Mouse (Mus musculus): ENCODE measurements at regions not wholly inside any gene's neighbourhood (a gene's known extent, or its start where the extent isn't known, plus 50 kb on each side); places are given as distances from the start of the nearest gene placed in this dataset.
"Not testable (repeated sequence)": the region's sequence is repeated elsewhere in the genome, so short reads cannot be mapped to it uniquely, and the experiment has no call there.

DNA sequence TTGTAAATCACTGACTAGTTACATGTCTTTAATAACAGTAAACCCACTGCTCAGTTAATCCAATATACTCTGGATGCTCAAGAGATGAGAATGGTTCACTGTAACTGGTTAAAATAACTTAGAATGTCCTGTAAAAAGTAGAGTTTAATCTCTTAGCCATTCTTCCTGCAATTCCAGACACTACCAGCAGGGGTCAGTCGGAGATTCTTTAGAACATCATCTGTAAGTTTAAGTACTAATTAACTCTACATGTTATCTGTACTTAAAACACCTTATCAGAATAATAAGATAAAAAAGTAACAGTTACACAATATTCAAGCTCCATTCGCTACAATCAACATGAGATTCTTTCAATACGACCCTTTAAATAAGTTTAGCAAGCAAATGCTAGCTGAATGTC, 58.7 kb upstream of the Olig3 start:
- DNase-seq (ENCODE audit: extremely low read depth, low read depth, low spot score): no peak

DNA sequence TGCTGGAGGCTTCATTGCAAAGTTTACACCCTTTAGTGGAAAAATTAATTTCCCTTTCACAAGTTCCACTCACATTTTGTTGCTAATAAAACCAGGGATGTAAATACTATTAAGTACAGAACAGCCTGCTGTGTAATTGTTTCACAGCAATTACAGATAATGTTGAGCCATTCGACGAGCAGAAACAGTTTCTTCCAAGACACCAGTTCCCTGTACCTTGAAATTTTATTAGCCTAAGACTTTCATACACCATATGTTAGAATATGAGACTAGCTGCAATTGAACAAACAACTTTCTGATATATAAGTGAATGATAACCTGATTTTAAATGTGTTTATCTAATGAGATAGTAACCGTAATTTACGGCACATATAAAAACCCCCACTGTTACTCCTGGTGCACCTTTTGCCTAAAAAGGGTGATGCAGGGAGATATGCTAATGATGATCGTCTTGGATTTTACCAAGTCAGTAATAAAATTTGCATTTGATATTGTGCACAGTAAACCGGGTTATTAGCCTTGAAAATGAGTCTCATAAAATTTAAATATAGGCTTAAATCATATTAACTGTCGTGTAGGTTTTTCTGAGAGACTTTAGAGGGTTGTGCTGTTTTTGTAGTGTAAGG, 60.8 kb upstream of the Olig3 start:
- no peak for DNase-seq (ENCODE audit: extremely low read depth, low read depth, low spot score)

DNA sequence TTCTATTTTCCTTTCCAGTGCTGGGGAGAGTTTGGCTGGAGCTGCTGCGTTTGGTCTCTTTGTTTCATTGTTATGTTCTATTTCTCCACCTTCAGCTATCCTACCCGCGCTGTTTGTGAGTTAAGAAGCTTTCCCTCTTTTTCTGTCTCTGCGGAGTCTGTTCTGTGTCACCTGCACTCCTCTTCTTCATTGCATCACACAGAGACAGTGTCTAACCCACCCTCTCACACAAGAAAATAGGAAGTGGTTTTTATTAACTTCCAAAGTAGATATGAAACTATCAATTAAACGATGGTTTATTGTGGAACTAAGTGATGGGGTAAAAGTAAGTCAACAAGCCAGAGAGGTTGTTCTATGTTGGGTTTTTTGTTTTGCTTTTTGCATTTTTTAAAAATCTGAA, 64.9 kb upstream of the Olig3 start:
- no peak for DNase-seq (ENCODE audit: extremely low read depth, low read depth, low spot score)

DNA sequence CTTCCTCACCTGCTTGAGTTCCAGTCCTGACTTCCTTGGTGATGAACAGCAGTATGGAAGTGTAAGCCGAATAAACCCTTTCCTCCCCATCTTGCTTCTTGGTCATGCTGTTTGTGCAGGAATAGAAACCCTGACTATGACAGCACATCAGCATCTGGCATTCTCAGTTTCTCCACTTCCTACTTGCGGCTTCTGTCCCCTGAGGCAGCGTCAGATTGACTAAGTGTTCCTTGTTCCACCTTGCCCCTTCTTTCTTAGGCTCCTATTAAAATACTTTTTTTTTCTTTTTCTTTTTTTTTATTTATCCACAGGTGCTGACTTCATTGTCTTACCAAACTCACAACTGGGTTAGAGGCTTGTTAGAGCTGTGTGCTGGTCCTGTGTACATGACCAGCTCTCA, 65.3 kb upstream of the Olig3 start:
- not testable (repeated sequence) for DNase-seq (ENCODE audit: extremely low read depth, low read depth, low spot score)

DNA sequence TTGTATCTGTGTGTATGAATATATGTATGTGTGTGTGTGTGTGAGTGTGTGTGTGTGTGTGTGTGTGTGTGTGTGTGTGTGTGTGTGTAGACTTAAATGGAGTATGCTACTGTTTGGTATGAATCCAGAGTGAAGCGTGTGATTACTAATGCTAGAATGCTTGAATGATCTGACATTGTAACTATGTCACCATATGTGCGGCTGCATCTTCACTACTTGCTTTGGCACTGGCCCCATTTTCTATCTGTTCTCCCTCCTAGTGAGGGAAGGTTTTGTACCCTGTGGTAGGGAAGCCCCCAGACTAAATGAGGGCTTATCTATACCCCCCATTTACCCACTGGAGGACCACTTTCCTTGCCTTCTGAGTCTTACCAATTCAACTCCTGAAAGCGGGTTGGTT, 74.2 kb upstream of the Olig3 start:
- DNase-seq (ENCODE audit: extremely low read depth, low read depth, low spot score): no peak

DNA sequence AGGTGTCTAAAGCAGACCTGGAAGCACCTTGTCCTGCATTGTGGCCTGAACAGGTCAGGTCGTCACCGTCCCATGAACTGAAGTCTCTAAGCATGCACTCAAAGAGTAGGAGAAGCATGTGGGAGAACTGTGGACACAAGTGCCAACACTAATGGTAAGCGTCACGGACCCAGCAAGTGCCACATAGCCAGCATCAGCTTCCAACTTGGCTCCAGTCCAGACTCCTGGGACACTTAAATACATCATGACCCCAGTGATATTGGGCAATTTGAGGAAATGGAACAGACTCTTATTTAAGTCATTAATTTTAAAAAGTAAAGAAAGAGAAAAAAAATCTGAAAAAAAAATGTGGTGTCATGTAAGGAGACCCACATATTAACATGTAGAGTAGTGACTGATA, 75.3 kb upstream of the Olig3 start:
- no peak for DNase-seq (ENCODE audit: extremely low read depth, low read depth, low spot score)

DNA sequence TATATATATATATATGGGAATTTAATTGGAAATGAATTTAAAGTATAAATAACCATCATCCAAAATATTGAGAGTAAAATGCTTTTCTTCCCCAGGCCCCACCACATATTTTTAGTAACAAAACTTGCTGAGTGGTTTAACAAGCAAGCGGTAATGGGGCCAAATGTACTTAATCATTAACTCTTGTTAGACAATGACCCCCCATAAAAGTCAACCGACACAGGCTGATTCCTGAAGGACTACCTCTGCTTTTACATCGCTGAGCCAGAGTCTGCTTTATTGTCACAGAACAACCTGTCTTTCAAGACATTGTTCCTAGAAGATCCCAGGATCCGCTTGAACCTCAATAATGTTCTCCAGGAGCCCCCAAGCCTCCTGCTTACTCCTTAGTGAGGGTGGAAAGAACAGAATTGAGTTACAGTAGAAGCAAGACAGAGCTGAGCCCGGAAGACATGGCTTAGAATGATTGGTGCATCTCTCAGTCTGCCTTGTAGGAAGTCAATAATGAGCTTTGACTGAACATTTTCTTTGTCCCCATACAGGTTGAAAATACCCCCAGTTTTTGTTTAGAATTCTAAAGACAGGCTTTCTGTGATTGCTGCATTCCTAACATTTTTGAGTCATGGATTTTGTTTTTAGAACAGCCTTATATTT, 78.0 kb upstream of the Olig3 start:
- DNase-seq (ENCODE audit: extremely low read depth, low read depth, low spot score): no peak

DNA sequence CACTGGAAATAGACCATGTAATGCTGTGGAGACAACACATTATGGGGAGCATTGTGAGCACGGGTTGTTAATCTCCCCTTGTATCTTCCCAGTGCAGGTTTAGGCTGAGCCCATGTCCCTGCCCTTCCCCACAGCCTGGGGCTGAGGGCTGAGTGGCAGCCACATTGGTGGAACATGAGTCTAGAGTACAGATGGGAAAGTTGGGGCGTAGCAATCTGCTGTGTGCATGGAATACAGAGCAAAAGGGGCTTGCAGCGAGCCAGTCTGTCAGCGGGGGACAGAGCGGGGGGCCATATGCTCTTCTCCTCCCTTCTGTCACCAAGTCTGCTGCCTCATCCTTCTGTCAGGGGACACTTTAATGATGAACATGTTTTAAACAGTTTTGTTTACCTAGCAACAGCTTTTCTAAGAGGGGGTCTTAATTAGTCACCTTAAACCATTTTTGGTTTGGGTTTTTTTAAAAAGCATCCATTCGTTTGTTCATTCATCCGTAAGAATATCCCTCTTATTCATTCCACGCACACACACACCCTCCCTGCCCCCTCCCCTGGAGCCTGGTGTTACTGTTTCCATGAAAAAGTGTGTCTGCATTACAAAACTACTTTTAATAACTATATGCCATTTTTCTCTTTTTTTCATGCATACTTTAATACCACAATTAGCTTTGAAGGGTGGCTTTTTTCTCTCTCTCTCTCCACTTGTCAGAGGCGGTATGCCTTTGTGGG, 79.1 kb upstream of the Olig3 start:
- DNase-seq (ENCODE audit: extremely low read depth, low read depth, low spot score): no peak

DNA sequence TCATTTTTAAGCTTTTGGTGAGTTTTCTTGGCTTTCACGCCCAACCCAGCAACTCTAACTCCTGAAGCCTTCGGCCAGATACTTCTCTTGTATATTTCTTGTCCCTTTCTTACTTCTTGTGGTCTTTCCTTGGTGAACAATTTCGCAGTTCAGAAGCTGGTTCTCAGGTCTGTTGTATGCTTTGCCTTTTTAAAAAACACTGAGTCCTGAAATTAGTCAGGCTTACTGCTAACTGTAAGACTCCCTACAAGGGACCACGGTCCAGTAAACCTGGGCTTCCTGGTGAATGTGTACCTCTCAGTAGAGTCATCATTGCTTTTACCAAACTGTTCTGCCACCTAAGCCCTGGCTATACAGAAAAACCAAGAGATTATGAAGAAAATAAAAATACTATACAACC, 81.3 kb upstream of the Olig3 start:
- DNase-seq (ENCODE audit: extremely low read depth, low read depth, low spot score): no peak

DNA sequence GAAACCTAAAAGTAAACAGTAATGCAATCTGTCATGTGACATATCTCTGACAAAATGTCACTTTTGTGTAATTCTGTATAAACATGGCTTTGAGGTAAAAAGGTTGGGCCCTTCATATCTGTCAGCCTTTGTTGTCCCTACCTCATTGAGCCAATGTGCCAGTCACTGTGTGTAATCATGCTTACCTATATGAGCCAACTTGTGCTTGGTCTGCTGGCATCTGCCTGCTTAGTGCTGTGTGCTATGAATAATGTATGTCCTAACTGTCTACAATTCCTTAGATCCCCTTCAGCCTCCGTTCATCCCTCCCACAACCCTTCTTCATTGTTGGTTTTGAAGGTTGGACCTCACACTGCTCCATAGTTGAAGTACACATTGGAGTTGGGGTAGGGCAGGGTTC, 86.9 kb upstream of the Olig3 start:
- DNase-seq (ENCODE audit: extremely low read depth, low read depth, low spot score): no peak

DNA sequence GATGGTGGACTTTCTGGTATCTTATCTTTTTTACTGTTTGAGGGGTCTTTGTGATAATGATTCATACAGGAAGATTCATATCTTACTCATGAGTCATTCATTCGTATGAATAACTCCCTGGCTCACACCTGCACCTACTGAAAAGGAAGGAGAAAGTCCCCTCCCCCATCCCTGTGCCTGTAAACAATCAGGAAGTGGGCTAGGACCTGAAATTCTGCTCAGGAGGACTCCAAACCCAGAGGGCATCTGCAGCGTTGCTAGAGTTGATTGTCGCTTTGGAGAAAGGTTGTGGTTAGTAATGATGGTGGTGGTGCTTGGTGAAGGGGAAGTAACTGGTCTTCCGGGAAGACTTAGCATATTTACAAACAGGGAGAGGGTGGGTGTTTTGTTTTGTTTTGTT, 88.3 kb upstream of the Olig3 start:
- DNase-seq (ENCODE audit: extremely low read depth, low read depth, low spot score): no peak

DNA sequence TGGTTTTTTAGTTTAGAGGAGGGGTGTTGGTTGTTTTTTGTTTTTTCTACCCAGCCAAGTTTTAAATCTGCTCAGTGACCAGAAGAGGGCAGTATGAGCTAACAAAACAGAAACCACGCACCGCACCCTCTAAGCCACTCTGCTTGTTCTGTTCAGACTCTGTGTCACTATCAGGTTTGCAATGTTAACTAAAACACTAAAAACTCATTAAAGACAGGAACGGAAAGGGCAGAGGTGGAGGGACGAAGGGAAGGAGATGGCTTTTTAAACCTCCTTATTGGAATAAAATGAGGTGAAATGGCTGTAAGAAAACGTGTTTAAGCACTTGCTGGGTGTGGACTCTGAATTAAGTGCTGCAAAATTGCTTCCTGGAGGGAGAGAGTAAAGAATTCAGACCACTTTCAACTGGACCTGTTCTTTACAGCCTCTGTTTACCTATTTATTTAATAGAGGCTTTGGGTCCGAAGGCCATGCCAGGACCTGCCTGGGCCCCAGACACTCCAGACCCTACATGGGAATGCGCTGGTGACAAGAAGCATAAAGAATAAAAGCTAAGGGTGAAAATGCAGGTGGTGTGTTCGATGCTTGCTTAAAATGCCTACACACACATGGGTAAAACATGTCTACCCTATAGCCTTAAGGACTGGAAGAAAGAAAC, 116.1 kb upstream of the Olig3 start:
- DNase-seq (ENCODE audit: extremely low read depth, low read depth, low spot score): no peak

DNA sequence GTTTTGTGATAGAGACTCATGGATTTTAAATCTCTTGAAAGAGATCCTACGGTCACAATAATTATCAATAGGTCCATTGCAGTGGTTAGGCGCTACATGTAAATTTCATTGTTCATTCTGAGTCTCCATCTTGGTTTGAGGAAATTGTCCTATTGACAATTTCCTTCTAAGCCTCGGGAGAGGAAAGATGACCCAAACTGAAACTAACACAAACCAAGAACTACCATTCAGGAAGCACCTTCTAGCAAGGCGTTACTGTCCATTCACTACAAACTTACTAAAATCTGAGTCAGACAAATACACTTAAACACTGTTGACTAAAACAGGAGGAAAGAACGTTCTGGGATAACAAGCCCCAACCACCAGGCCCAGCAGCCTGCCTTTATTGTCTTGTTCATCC, 140.1 kb upstream of the Olig3 start:
- no peak for DNase-seq (ENCODE audit: extremely low read depth, low read depth, low spot score)

DNA sequence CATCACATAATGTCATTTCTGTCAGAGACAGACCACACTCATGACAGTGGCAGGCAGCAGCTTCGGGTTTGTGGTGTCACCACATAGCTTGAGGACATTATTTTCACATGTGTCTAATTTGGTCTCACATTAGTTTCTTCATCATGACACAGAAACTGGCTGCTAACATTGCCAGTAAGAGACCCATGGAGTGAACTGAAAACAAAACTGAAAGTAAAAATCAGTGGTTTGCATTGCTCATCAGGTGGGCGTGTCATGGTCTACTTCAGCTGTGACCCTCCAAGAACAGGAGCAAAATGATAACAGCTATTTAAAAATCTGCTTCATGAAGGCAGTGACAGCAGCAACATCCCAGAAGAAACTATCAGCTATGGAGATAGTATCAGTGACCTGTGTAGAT, 146.6 kb upstream of the Olig3 start:
- no peak for DNase-seq (ENCODE audit: extremely low read depth, low read depth, low spot score)

DNA sequence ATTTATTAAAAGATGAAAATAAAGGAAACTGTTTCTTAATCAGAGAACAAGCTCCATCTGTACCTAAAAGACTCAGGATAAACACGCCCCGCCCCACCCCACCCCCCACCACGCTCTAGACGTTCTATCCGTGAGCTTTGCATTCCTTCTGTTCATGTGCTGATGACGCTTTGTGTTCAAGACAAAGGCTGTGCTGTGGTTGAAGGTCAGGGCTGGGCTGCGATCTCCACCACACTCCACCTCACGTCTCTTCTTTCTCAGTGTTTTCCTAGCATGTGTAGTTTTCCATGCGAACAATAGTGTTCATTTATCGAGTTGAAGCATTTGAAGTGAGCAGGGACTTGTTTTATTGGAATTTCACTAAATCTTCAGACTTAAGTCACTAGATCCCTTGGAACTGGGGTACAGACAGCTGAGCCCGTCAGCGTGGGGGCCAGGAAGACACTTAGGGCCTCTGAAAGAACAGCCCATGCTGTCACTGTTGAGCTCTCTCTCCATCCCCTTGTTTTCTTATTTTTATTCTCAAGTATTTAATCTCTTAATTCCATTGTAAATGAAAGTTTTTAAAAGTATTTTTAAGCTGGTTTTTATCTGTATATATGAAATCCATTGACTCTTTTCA, 148.1 kb upstream of the Olig3 start:
- no peak for DNase-seq (ENCODE audit: extremely low read depth, low read depth, low spot score)

DNA sequence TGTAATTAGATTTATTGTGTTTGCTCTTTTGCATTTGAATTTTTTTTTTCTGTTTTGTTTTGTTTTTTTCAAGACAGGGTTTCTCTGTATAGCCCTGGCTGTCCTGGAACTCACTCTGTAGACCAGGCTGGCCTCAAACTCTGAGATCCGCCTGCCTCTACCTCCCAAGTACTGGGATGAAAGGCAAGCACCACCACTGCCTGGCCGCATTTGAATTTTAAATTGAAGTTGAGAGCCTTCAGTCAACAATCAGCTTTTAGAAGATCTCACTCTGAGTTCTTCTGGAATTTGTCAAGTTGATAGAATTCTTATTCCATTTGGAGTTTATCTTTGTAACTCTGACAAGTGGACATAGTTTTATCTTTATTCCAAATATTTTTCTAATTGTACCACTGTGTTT, 148.8 kb upstream of the Olig3 start:
- no peak for DNase-seq (ENCODE audit: extremely low read depth, low read depth, low spot score)

DNA sequence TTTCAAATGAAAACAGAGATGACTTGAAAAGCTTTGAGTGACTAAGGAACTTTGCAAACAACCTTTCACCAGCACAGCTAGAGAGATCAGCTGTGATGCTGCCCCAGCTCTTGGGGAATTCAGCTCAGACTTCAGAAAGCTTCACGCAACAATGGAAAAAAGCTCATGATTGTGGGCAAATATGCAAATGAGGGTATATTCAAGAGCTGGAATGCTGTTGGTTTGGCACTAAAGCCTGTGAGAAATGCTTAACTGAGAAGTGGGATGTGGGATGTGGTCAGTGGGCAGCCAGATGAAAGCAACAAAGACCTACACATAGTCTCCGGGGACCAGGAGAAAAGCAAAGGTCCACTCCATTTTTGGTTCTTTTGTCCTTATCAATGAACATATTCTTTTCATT, 156.0 kb upstream of the Olig3 start:
- no peak for DNase-seq (ENCODE audit: extremely low read depth, low read depth, low spot score)

DNA sequence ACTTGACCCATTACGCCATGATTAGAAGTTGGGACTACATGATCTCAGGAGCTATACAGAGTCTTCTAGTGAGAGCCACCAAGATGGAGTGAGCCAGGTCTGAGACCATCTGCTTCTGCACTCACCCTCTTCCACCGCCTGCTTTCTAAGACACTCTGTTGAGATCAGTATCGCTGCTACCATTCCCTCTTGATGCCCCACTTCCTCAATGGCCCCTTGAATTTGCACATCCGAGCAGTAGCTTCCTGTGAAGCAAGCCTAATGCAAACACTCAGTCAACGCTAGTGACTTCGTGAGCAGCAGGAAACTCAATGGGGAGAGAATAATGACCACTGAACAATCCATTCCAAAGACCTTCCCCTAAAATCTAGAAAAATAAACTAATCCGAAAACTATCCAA, 160.7 kb upstream of the Olig3 start:
- no peak for DNase-seq (ENCODE audit: extremely low read depth, low read depth, low spot score)

DNA sequence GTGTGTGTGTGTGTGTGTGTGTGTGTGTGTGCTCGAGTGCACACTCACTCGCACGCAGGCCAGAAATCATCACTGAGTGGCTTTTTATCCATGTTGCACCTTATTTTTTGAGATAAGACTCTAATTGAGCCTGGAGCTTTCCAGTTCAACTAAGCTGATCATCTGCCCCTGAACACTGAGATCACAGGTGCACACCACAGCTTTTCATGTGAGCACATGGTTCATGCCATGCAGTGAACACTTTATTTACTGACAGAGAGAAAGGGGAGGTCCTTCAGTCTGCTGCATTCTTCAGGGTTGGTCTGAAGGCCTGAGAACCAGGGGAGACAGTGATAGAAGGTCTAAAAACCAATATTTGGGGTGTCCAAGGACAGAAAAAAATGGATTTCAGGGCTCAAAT, 161.7 kb upstream of the Olig3 start:
- DNase-seq (ENCODE audit: extremely low read depth, low read depth, low spot score): no peak

DNA sequence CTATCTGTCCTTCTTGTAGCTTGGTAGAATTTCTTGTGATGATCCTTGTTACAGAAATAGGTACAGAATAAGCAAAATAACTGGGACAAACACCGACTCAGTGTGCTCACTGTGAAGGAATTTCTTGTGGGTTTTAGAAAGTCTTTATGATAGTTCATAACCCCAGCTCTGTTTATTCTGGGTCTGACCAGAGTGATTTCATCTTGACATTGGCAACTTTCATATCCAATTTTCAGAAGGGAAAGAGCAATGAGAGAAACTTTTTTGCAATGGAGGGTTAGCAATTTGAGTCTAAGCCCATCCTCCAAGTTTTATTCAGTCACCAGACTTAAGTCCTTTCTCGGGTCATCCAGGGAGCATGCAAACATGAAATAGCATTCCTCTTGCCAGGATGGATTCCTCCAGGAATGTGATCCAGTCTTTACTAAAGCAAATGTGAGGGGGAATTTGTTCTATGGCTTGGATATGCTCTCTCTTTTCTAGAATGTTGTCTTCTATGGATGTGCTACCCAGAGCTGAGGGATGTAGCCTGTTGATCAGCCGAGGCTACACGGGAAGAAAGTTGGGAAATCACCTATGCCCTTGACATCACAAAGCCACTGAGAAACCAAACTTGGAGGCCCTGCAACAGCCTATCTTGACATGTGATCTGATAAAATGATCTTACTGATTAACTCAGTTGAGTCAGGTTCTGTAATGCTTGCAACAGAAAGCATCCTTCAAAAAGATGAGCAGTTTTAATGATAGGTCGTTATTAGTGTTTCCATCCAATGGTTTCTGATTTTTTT, 163.2 kb upstream of the Olig3 start:
- DNase-seq (ENCODE audit: extremely low read depth, low read depth, low spot score): no peak

DNA sequence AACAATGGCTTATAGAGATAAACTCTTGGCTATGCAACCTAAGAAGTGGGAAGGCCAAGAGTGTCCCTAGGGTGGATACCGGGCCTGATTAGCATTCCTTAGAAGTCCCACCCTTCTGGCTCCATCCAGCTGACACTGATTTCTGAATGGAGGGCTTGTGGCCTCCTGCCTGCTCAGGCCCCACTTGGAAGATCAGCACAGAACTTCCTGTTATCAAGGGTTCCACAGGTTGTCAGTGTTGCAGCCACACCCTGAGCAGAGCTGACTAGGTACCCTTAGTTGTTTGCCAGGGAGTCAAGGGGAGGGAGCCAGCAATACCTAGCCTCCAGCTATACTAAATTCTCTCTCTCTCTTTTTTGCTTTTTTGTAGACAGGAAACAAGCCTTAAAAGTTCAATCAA, 164.1 kb upstream of the Olig3 start:
- DNase-seq (ENCODE audit: extremely low read depth, low read depth, low spot score): no peak
